Mouse (Mus musculus) liver, postnatal 0 days (tissue): ENCODE results near the gene Ncln. TPM values are rescaled to one million over a fixed set of nuclear protein-coding genes. Genes with fewer than 3 reads are reported as not detected.

Experiments
- ATAC-seq: fragments of 200-750 bp; cut with Nextera tagmentation; 2 replicates; pipeline ENCODE4 v1.8.0; 2017; ENCODE audit warnings: mild to moderate bottlenecking, moderate library complexity
- DNase-seq: peaks from one replicate; pipeline ENCODE4 v3.0.0-alpha.2; 2016
- H3K27ac ChIP-seq: fragments of 300-500 bp; sonication (generic); 2 replicates; pipeline ENCODE4 v1.5.1; 2014; ENCODE audit warnings: antibody characterized with exemption, moderate library complexity, mild to moderate bottlenecking, low read depth
- H3K27me3 ChIP-seq: fragments of 300-500 bp; sonication (generic); 2 replicates; pipeline ENCODE4 v1.6.1; 2014; ENCODE audit warnings: low read length, control low read depth, mixed read lengths; ENCODE audit not compliant: insufficient read depth
- H3K36me3 ChIP-seq: fragments of 300-500 bp; sonication (generic); replicated peaks from 2 replicates; pipeline ENCODE4 v1.6.1; 2014; ENCODE audit warnings: mild to moderate bottlenecking, control low read depth, low read length, moderate library complexity, mixed read lengths; ENCODE audit not compliant: insufficient read depth
- H3K4me1 ChIP-seq: fragments of 300-500 bp; sonication (generic); 2 replicates; pipeline ENCODE4 v1.6.1; 2014; ENCODE audit warnings: antibody characterized with exemption, mild to moderate bottlenecking, control low read depth; ENCODE audit not compliant: insufficient read depth
- H3K4me2 ChIP-seq: fragments of 300-500 bp; sonication (generic); 2 replicates; pipeline ENCODE4 v1.6.1; 2014; ENCODE audit warnings: low read depth, mild to moderate bottlenecking, low read length, moderate library complexity, mixed read lengths
- H3K4me3 ChIP-seq: fragments of 300-500 bp; sonication (generic); 2 replicates; pipeline ENCODE4 v1.5.1; 2014; ENCODE audit warnings: low read depth, low read length
- H3K9ac ChIP-seq: fragments of 300-500 bp; sonication (generic); replicated peaks from 2 replicates; pipeline ENCODE4 v1.6.1; 2014; ENCODE audit warnings: mild to moderate bottlenecking, moderate library complexity
- H3K9me3 ChIP-seq: fragments of 300-500 bp; sonication (generic); 2 replicates; pipeline ENCODE4 v1.6.1; 2016; ENCODE audit warnings: mild to moderate bottlenecking, control low read depth, low read length, mixed read lengths
- CTCF ChIP-seq: sonication (generic); IDR thresholded peaks from 2 replicates; pipeline ENCODE4 v1.5.1; 2016; ENCODE audit warnings: antibody characterized with exemption, low read depth
- EP300 ChIP-seq: IDR thresholded peaks from 2 replicates; pipeline ENCODE4 v1.6.1; 2016; ENCODE audit warnings: antibody characterized with exemption, low read depth, mild to moderate bottlenecking
- WGBS: fragments of 180-500 bp; shearing (Covaris S2); extraction: QIAGEN DNeasy Blood & Tissue Kit; methylation state at CpG from one replicate; pipeline ENCODE4 v1.1.7; 2014; ENCODE audit not compliant: insufficient replicate concordance; 5-methylcytosine and 5-hydroxymethylcytosine counted together
- polyA plus RNA-seq: library from polyadenylated mRNA; unstranded; fragments of >200 nt; fragmentation: Nextera tagmentation; extraction: Ambion mirVana; gene quantifications from 2 replicates; pipeline ENCODE4 v1.2.1, GENCODE M21; 2015

Gene Ncln
- polyA plus RNA-seq, 1 experiment from 2014 or later: 30.6 TPM

DNA sequence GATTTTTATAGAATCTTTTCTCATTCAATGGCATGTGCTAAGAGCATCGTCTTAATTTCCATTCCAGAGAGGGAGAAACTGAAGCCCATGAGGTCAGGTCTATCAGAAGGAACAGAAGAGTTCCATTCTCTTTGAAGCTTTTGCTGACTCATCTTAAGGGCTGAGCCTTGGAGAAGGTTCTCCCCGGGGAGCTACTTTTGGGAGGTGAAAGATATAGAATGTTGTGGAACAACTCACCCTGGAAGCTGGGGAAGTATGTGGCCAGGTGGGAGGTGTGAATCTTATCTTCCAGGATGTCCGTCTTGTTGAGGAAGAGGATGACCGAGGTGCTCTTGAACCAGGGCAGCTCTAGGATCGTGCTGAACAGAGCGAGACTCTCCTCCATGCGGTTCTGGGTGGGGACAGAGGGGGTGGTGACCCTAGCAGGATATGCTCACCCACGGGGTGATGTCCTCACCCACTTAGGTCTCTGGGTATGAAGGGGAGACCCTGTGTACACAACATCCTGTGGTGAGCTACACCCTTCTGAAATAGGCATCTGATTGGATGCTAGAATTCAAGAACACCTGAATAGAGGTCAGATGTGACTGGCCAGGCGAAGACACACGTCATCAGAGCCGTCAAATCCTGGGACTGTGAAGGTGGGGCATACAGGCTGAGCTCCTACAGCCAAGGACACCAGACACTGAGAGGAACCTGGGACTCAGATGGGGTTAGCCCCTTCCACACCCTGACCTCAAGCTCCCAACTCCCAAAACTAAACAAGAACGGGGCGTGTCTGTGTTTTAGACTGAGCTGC, 11.7 kb upstream of the Ncln start:
- no peak overlapping the region for H3K4me2 ChIP-seq
- H3K4me3 ChIP-seq: no peak overlapping the region
- H3K27ac ChIP-seq: no peak overlapping the region
- peaks cover 1% of the 10 kb centered on the region for H3K4me1 ChIP-seq
- DNase-seq: no peak
- peaks cover 5% of the 10 kb centered on the region; the same call in 1 of the 2 replicates for H3K27me3 ChIP-seq
- WGBS: 67% methylated on average over 13 of the region's 13 CpGs
- H3K9me3 ChIP-seq: no peaks in the 10 kb centered on the region
- no peak for ATAC-seq
- peaks cover 6% of the 10 kb centered on the region for H3K36me3 ChIP-seq
- no peak overlapping the region for H3K9ac ChIP-seq
- TF ChIP-seq CTCF (no peak), EP300 (no peak)

DNA sequence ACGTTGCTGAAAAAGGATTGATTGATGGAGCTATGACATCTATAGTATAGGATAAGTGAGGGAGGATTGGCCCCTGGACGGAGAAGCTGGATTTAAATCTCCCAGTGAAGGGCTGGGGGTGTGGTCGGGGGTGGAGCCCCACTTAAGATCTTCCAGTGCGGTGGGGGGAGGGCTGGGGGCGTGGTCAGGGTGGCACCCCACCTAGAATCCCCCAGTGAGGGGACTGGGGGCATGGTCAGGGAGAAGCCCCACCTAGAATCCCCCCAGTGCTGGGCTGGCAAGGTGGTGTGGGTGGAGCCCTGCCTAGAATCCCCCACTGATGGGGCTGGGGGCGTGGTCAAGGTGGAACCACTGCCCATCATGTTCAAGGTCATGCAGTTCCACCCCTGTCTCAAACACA, 10.9 kb upstream of the Ncln start:
- ATAC-seq (no peak), DNase-seq (no peak)
- H3K9me3 ChIP-seq: no peaks in the 10 kb centered on the region
- no peaks in the 10 kb centered on the region for H3K27me3 ChIP-seq
- H3K9ac ChIP-seq: no peak overlapping the region
- H3K4me1 ChIP-seq: peaks cover 7% of the 10 kb centered on the region
- H3K36me3 ChIP-seq: peaks cover 6% of the 10 kb centered on the region
- H3K27ac ChIP-seq: no peak overlapping the region
- WGBS: 52% methylated on average over 6 of the region's 6 CpGs
- H3K4me3 ChIP-seq: no peak overlapping the region
- TF ChIP-seq CTCF (no peak), EP300 (no peak)
- H3K4me2 ChIP-seq: no peak overlapping the region

DNA sequence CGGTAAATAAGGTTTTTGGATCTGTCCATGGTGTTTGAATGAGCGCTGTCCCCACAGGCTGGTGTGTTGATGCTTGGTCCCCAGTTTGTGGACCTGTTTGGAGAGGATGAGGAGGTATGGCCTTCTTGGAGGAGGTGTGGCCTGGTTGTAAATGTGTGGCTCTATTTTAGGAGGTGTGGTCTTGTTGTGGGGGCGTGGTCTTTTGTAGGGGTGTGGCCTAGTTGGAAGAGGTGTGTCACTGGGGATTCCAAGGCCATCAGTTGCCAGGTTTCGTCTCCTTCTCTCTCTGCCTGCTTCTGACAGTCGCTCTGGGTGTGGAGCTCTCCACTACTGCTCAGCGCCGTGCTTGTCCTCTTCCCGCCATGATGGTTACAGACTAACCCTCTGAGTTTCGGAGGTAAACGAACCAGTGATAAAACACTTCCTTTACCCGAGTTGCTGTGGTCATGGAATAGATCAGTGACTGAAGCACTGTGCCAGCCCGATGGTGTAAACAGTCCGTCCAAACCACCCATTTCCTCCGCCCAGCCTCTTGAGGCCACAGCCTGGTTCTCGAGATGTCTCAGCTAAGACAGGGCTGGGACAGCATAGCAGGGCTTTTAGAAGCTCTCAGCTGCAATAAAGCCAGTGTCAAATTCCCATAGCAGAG, 8.9 kb upstream of the Ncln start:
- peaks cover 9% of the 10 kb centered on the region for H3K4me1 ChIP-seq
- no peak overlapping the region for H3K9ac ChIP-seq
- TF ChIP-seq EP300 (no peak), CTCF (no peak)
- no peaks in the 10 kb centered on the region for H3K27me3 ChIP-seq
- WGBS: 75% methylated on average over 15 of the region's 15 CpGs
- H3K9me3 ChIP-seq: no peaks in the 10 kb centered on the region
- H3K36me3 ChIP-seq: peaks cover 6% of the 10 kb centered on the region
- no peak overlapping the region for H3K4me2 ChIP-seq
- H3K27ac ChIP-seq: no peak overlapping the region
- DNase-seq (no peak), ATAC-seq (no peak)
- no peak overlapping the region for H3K4me3 ChIP-seq

DNA sequence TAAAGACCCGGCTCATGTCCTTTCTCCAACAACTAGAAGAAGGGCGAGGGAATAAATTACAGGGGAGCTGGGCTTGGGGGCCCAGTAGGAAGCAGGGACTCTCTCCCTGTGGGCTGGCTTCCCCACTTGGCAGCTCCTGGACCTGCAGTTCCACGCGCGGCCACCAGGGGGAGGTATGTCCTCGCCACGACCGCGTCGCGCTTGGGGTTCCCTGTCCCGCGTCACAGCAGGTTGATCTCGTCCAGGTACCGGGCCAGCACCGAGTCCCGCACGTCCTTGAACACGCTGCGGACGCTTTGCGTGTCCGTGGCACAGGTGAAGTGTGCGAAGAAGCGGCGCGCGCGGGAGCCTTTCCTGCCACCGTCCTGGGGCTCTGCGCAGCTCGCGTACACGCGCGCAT, 6.5 kb upstream of the Ncln start:
- Histone ChIP-seq H3K9me3 (no peaks in the 10 kb centered on the region), H3K4me3 (peak overlapping the region; percentile 30), H3K4me2 (peak overlapping the region; percentile 72), H3K9ac (no peak overlapping the region), H3K36me3 (no peaks in the 10 kb centered on the region), H3K27me3 (no peaks in the 10 kb centered on the region), H3K4me1 (peaks cover 12% of the 10 kb centered on the region), H3K27ac (no peak overlapping the region)
- peak; percentile 92 for DNase-seq
- peak; percentile 100 for TF ChIP-seq CTCF
- TF ChIP-seq EP300: no peak
- WGBS: 16% methylated on average over 36 of the region's 36 CpGs
- ATAC-seq: peak; percentile 55; the same call in 1 of the 2 replicates

DNA sequence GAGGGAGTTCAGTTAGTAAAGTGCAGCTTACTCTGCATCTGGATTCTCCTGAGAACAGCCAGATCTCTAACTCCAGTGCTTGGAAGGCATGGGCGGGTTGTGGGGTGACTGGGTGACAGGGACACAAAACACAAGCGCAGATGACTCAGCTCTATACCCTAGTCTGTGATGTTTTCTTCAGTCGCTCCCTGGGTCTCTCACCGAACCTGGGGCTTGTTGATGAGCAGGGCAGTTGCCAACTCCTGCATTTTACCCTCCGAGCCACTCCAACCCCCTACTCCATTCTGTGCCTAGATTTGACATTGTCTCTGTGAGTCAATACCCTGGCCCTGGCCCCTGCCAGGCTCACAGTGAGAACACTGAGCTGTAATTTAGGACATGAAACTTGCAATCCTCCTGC, 5.7 kb upstream of the Ncln start:
- Histone ChIP-seq H3K27ac (no peak overlapping the region), H3K4me1 (peaks cover 17% of the 10 kb centered on the region), H3K27me3 (no peaks in the 10 kb centered on the region), H3K9me3 (no peaks in the 10 kb centered on the region), H3K4me3 (no peak overlapping the region), H3K4me2 (no peak overlapping the region), H3K36me3 (no peaks in the 10 kb centered on the region), H3K9ac (no peak overlapping the region)
- TF ChIP-seq CTCF: no peak
- no peak for TF ChIP-seq EP300
- ATAC-seq: no peak
- DNase-seq: no peak
- WGBS: 72% methylated on average over 5 of the region's 5 CpGs

DNA sequence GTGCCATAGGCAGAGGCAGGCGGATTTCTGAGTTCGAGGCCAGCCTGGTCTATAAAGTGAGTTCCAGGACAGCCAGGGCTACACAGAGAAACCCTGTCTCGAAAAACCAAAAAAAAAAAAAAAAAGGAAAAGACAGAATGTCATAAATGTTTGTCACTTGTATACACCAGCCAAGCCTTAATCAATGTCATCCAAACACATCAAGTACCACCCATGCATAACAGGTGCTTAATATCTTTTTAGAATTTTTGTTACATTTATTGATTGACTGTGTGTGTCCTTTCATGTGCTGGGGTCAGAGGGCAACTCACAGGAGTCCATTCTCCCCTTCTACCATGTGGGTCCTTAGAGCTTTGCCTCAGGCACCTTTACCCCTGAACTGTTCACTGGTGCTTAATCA, 3.8 kb upstream of the Ncln start, which contains the start of gene S1pr4:
Gene S1pr4 (minus strand): TSS at position 101 of the 400 bp plus-strand sequence.
- H3K9ac ChIP-seq: peak within 1 kb of the TSS; percentile 71
- H3K9me3 ChIP-seq: no peaks in the 10 kb centered on the region
- no peaks in the 10 kb centered on the region for H3K36me3 ChIP-seq
- no peak for TF ChIP-seq CTCF
- TF ChIP-seq EP300: no peak
- H3K27ac ChIP-seq: peak within 1 kb of the TSS; percentile 80
- peak within 1 kb of the TSS; percentile 74 for H3K4me3 ChIP-seq
- DNase-seq: no peak
- H3K4me2 ChIP-seq: peak within 1 kb of the TSS; percentile 74
- peaks cover 23% of the 10 kb centered on the region for H3K4me1 ChIP-seq
- no peaks in the 10 kb centered on the region for H3K27me3 ChIP-seq
- ATAC-seq: no peak
- WGBS: 74% methylated on average over 2 of the region's 3 CpGs
